Mouse (Mus musculus) olfactory bulb, adult 2 months (tissue): ENCODE data around the gene Pitpnb. TPM values are rescaled to one million over a fixed set of nuclear protein-coding genes. Genes with fewer than 3 reads are reported as not detected.

Experiments used
- H3K27ac ChIP-seq: fragments of 200-500 bp; 2 replicates; pipeline ENCODE4 v1.5.1; 2012; ENCODE audit warnings: low read depth, low read length; ENCODE audit not compliant: insufficient read depth
- H3K4me1 ChIP-seq: fragments of 200-500 bp; 2 replicates; pipeline ENCODE4 v1.6.1; 2012; ENCODE audit warnings: low read length; ENCODE audit not compliant: control insufficient read depth, insufficient read depth
- H3K4me3 ChIP-seq: fragments of 200-500 bp; 2 replicates; pipeline ENCODE4 v1.5.1; 2012; ENCODE audit warnings: mild to moderate bottlenecking, low read depth, low read length, moderate library complexity; ENCODE audit not compliant: insufficient read depth
- CTCF ChIP-seq: fragments of 200-500 bp; IDR thresholded peaks from 2 replicates; pipeline ENCODE4 v1.5.1; 2012; ENCODE audit warnings: low read depth, mild to moderate bottlenecking, low read length, moderate library complexity; ENCODE audit not compliant: insufficient read depth
- POLR2A ChIP-seq: fragments of 200-500 bp; IDR thresholded peaks from 2 replicates; pipeline ENCODE4 v1.6.1; 2012; ENCODE audit warnings: mild to moderate bottlenecking, low read depth, low read length, moderate library complexity; ENCODE audit not compliant: insufficient read depth
- WGBS: fragments of 180-500 bp; shearing (Covaris S2); methylation state at CpG from one replicate; pipeline ENCODE4 v1.1.7; 2018; 5-methylcytosine and 5-hydroxymethylcytosine counted together
- polyA plus RNA-seq: library from polyadenylated mRNA; stranded (reverse); fragments of >200 nt; gene quantifications from 2 replicates; pipeline ENCODE4 v1.2.4, GENCODE M21; 2012; ENCODE audit warnings: low replicate concordance; ENCODE audit not compliant: missing spikeins, insufficient read depth, insufficient read length

Pitpnb gene
- polyA plus RNA-seq, 1 experiment = not detected

- WGBS = 50% methylated on average over 16 of the region's 16 CpGs
- no peak overlapping the region for H3K4me3 ChIP-seq
- no peak overlapping the region for H3K27ac ChIP-seq
- TF ChIP-seq POLR2A (no peak), CTCF (no peak)
- peaks cover 42% of the 10 kb centered on the region for H3K4me1 ChIP-seq
Observed at GRCm38 (mm10) chr5:111434342-111434842, 103.8 kb downstream of the Pitpnb start.

GRCm38 (mm10) chr5:111436260-111436659, 105.7 kb downstream of the Pitpnb start:
- 86% methylated on average over 7 of the region's 7 CpGs for WGBS
- no peak overlapping the region for H3K27ac ChIP-seq
- no peak overlapping the region for H3K4me3 ChIP-seq
- TF ChIP-seq CTCF (no peak), POLR2A (no peak)
- H3K4me1 ChIP-seq = peaks cover 38% of the 10 kb centered on the region

DNA sequence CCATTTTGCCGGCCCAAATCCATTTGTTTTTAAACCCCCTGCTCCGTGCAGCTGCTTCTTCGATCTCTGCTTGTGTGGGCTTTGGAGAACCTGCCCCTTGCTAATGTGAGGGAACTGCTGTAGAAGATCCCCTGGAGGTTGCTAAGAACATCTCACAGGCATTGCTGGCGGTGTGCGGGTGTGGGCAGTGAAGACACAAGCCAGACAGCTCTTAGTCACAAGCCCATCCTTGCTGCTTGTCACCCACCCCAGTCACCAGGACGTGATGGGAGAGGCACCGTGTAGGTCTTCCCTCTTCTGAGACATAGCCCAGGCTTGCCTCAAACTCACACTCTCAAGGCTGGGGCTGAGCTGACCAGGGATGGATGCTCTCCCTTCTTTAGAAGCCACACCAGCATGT, 106.6 kb downstream of the Pitpnb start:
- 36% methylated on average over 7 of the region's 7 CpGs for WGBS
- no peak overlapping the region for H3K27ac ChIP-seq
- TF ChIP-seq CTCF (no peak), POLR2A (no peak)
- H3K4me1 ChIP-seq = peaks cover 34% of the 10 kb centered on the region
- H3K4me3 ChIP-seq = no peak overlapping the region

Other genes with a start within 250 kb of the Pitpnb start
- gene Mn1, start 86.6 kb downstream of the Pitpnb start, polyA plus RNA-seq = not detected in 2 replicates